Comparison of ENCODE assay signal across 9 mouse cellular contexts in genomic region chr7:123465692-123466387, GRCm38 (mm10). TPM values are rescaled to one million over a fixed set of nuclear protein-coding genes. Genes with fewer than 3 reads are reported as not detected.
DNase-seq lines count a peak whose midpoint lies in the region; ATAC-seq lines count a peak whose summit lies in the region.
"Had no signal": no experiment of that assay in that cellular context is flagged by ENCODE, and none has a peak within 500 bp of the region (broad histone marks: within the 10 kb centered on the region; RNA-seq: fewer than 3 reads in every experiment).

No protein-coding gene starts in this region.

- no peaks in the 10 kb centered on the region for H3K9me3 ChIP-seq in forebrain, embryonic 14.5 days (replicated peaks; ENCODE audit: control insufficient read depth, low read length)
- H3K9me3 ChIP-seq in hindbrain, embryonic 12.5 days (replicated peaks), result no peaks in the 10 kb centered on the region

- H3K9ac ChIP-seq in forebrain, embryonic 14.5 days (ENCODE audit: low read length), result no peak overlapping the region
- no peak overlapping the region for H3K9ac ChIP-seq in hindbrain, embryonic 12.5 days

- ATAC-seq in forebrain, embryonic 14.5 days, result peak; percentile 73
- peak; percentile 71; the same call in 1 of the 2 replicates for ATAC-seq in hindbrain, embryonic 12.5 days (ENCODE audit: low FRiP score)

- peak; percentile 36 for DNase-seq in WW6 (ENCODE audit: low read depth, low spot score)
- DNase-seq in cerebellum, adult 11-12 months, result peak; percentile 69
- peak; percentile 87 for DNase-seq in forebrain, embryonic 14.5 days (ENCODE audit: low spot score)
- peak; percentile 22 for DNase-seq in layer of hippocampus, adult 9-11 months
- peak; percentile 64 for DNase-seq in lung, postnatal 25 days (ENCODE audit: low spot score)
- peak; percentile 81 for DNase-seq in retina, postnatal 1 day
- peak; percentile 77 for DNase-seq in urinary bladder, postnatal 14 days (ENCODE audit: low spot score)

- H3K27me3 ChIP-seq in forebrain, embryonic 14.5 days (replicated peaks; ENCODE audit: control insufficient read depth, insufficient read depth, low read length), result no peaks in the 10 kb centered on the region
- H3K27me3 ChIP-seq in hindbrain, embryonic 12.5 days, result no peaks in the 10 kb centered on the region

- no peaks in the 10 kb centered on the region for H3K36me3 ChIP-seq in forebrain, embryonic 14.5 days (ENCODE audit: control insufficient read depth, insufficient read depth, low read length)
- H3K36me3 ChIP-seq in hindbrain, embryonic 12.5 days, result no peaks in the 10 kb centered on the region

- H3K27ac ChIP-seq in forebrain, embryonic 14.5 days (ENCODE audit: low read depth, low read length), result no peak overlapping the region
- no peak overlapping the region for H3K27ac ChIP-seq in hindbrain, embryonic 12.5 days
- H3K27ac ChIP-seq: macrophage had no signal

- H3K4me1 ChIP-seq in forebrain, embryonic 14.5 days (ENCODE audit: control insufficient read depth, insufficient read depth, low read length), result no peaks in the 10 kb centered on the region
- H3K4me1 ChIP-seq in hindbrain, embryonic 12.5 days, result no peaks in the 10 kb centered on the region

- 36% methylated on average over 6 of the region's 6 CpGs for WGBS in forebrain, embryonic 14.5 days
- WGBS in hindbrain, embryonic 12.5 days, result 38% methylated on average over 6 of the region's 6 CpGs

- no peak overlapping the region for H3K4me2 ChIP-seq in forebrain, embryonic 14.5 days (ENCODE audit: low read length)
- H3K4me2 ChIP-seq in hindbrain, embryonic 12.5 days (replicated peaks), result no peak overlapping the region

- H3K4me3 ChIP-seq in forebrain, embryonic 14.5 days (ENCODE audit: low read depth, low read length), result no peak overlapping the region
- no peak overlapping the region for H3K4me3 ChIP-seq in hindbrain, embryonic 12.5 days

RNA-seq across cellular contexts. Expression of gene Aqp8, which starts 3.7 kb away (rescaled TPM):
- not detected in 2 replicates for polyA plus RNA-seq in forebrain, embryonic 14.5 days (2014; fragmentation: Nextera tagmentation; extraction: Ambion mirVana)
- 0.34 and 0.53 TPM in 2 replicates for polyA plus RNA-seq in hindbrain, embryonic 12.5 days (2016; fragmentation: Nextera tagmentation; extraction: Ambion mirVana)
- polyA plus RNA-seq: macrophage had no signal

RNA-seq across cellular contexts. Expression of gene Zkscan2, which starts 34.4 kb away (rescaled TPM):
- 8.2 and 11.2 TPM in 2 replicates for polyA plus RNA-seq in forebrain, embryonic 14.5 days (2014; fragmentation: Nextera tagmentation; extraction: Ambion mirVana)
- 11.2 and 12.1 TPM in 2 replicates for polyA plus RNA-seq in hindbrain, embryonic 12.5 days (2016; fragmentation: Nextera tagmentation; extraction: Ambion mirVana)
- polyA plus RNA-seq: macrophage had no signal

Comparison
In these comparisons a context has a peak if more than half of its experiments do, and no peak if none do; other contexts are left out.
1. DNase-seq: peak in every context shown above with its lines; median percentile 87 in forebrain, embryonic 14.5 days; 81 in retina, postnatal 1 day; 77 in urinary bladder, postnatal 14 days; 69 in cerebellum, adult 11-12 months; 64 in lung, postnatal 25 days; 36 in WW6; 22 in layer of hippocampus, adult 9-11 months.